Mouse (Mus musculus) gastrocnemius, postnatal 10 days (tissue): Measurements from ENCODE around the gene Gm9774. TPM values are rescaled to one million over a fixed set of nuclear protein-coding genes. Genes with fewer than 3 reads are reported as not detected.

Experiments
- DNase-seq: peaks from one replicate; pipeline ENCODE4 v3.0.0; 2021; ENCODE audit warnings: mixed read lengths
- long read RNA-seq, 2 experiments: library from polyadenylated mRNA; stranded (forward); transcript quantifications; one replicate each; pipeline ENCODE4 v2.0.0; 2021
- total RNA-seq, 2 experiments: library from RNA; stranded (reverse); gene quantifications; 2 replicates each; pipeline ENCODE4 v1.2.3; 2021

The Gm9774 gene
- total RNA-seq, result 1 to 10 TPM; 3.9 to 5.8 TPM
- long read RNA-seq, experiment 1, result 0 reads
- long read RNA-seq, experiment 2, partial matches to known transcripts, result 0 of 1 reads
- long read RNA-seq, experiment 2, other reads (novel, unspliced or antisense), result 0 of 1 reads

DNA sequence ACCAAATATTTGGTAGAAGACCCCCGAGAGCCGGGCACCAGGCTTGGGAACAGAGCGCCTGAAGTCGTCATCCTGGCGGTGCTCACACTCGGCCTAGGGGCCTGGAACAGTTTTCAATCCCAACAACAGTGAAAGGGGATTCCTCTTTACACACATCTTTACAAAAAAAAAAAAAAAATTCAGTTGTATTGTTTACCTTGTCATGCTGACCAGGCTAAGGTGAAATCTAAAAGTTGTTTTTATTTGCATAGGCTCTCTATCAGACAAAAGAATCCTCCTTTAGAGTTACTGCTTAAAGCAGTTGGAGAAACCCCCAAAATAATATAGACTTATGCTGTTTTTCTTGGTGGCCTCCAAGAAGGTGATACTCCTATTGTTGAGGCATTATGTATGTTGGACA, at the start of gene Gm9774:
TSS of gene Gm9774 (minus strand) at position 101 of the 400 bp plus-strand sequence.
- DNase-seq, result no peak

GRCm38 (mm10) chr3:92470111-92470510, 40.9 kb upstream of the Gm9774 start:
- no peak for DNase-seq

- no peak for DNase-seq
Observed at GRCm38 (mm10) chr3:92467424-92467823, 38.2 kb upstream of the Gm9774 start.

DNA sequence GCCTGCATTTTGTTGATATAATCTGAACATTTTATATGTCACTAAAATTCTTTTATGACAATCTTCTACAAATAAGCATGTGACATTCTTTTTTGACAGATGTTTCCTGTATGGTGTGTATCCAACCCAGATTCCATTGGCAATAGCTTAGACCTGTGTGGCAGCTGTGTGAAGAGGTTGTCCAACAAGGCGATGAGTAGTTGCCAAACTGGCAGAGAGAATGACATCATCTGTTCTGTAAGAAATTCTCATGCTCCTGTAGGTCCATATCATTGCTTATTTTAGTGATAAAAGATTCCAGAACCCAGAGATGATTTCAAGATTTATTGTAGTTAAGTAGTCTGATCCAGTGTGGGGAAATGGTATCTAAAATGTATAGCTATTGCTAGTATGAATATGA, 37.4 kb upstream of the Gm9774 start:
- DNase-seq, result no peak

GRCm38 (mm10) chr3:92458620-92459019, 29.4 kb upstream of the Gm9774 start, which contains the start of gene Sprr3:
Gene Sprr3 (minus strand): TSS chr3:92458720.
- no peak for DNase-seq

- no peak for DNase-seq
Observed at GRCm38 (mm10) chr3:92455151-92455550, 25.9 kb upstream of the Gm9774 start.

- no peak for DNase-seq
Observed at GRCm38 (mm10) chr3:92440177-92440576, 11.0 kb upstream of the Gm9774 start.

DNA sequence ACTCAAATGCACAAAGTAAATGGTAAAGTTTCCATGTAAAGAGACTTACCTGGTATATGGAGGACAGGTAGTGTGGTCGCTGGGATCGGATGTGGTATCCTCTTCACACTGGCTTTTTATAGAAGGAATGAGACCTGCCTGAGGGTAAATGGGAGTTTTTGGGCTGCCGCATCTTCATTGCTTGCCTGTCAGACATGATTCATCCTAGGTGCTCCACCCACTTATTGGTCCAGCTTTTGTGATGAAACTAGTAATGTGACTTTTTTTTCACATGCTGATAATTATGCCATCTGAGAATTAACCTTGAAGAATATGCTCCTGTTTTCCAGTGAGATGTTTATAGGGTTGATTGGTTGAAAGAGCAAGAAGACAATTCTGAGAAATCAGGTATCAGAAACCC, 9.5 kb upstream of the Gm9774 start, which contains the start of gene Sprr1b:
TSS of gene Sprr1b (minus strand) at position 101 of the 400 bp plus-strand sequence.
- DNase-seq, result no peak

- DNase-seq, result no peak
Observed at GRCm38 (mm10) chr3:92432282-92432681, 3.1 kb upstream of the Gm9774 start, which contains the start of gene Sprr2k. Gene Sprr2k (plus strand): TSS chr3:92432582.

DNA sequence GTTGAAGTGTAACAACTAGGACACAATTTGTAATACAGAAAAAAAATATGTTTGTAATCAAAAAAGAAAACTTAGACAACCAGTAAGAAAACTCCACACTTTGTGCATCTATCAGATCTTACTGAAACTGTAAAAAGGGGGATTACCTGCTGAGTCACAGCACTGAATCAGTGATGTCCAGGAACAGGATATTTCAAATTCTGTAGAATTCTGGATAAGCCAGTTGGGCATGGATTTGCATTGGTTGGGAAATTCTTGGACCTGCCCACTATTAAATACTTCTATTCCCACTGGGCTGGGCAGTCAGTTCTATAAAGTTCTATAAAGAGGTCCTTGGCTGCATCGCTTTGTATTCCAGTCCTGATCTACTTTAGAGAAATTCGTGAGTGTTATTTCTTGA, 11.4 kb downstream of the Gm9774 start, which contains the start of gene Sprr2j-ps:
TSS of gene Sprr2j-ps (plus strand) at position 301 of the 400 bp plus-strand sequence.
- no peak for DNase-seq

DNA sequence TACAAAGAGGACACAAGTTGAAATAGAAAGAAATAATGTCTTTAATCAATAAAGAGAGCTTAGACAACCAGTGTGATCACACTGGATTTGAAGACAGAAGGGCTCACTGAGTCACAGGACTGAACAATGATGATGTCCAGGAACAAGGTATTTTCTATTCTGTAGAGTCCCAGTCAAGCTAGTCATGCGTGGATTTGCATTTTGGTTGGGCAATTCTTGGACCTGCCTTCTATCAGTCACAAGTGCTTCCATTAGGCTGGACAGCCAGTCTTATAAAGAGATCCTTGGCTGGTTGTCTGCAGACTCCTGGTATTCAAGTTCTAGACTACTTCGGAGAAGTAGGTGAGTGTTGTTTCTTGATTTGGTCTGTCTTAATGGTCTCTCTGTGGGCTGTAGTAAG, 21.5 kb downstream of the Gm9774 start, which contains the start of gene Sprr2i:
TSS of gene Sprr2i (plus strand) at position 301 of the 400 bp plus-strand sequence.
- DNase-seq, result no peak

- DNase-seq, result no peak
Observed at GRCm38 (mm10) chr3:92394301-92394700, 34.9 kb downstream of the Gm9774 start.

DNA sequence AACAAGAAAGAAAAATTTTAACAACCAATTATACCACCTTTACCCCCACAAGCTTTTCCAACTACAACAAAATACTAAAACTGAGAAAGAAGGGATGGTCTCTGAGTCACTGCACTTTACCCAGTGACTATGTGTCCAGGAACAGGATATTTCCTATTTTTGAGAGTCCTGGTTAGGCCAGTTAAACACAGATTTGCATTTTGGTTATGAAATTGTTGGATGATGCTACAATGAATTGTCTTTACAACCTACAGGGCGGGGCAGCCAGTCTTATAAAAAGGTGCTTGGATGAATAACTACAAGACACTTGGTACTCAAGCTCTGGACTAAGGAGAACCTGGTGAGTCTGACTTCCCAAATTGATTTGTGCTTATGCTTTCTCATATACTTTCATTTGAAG, 43.8 kb downstream of the Gm9774 start, which contains the start of gene Sprr2h:
TSS of gene Sprr2h (plus strand) at position 301 of the 400 bp plus-strand sequence.
- DNase-seq, result no peak

Other genes with a start within 250 kb of the Gm9774 start
- not detected for gene Sprr2a1, start 213.6 kb downstream of the Gm9774 start, total RNA-seq
- not detected for gene Sprr2a2, start 213.5 kb downstream of the Gm9774 start, total RNA-seq
- not detected for gene Sprr2a3, start 144.0 kb downstream of the Gm9774 start, total RNA-seq
- gene Sprr2b, start 112.8 kb downstream of the Gm9774 start, total RNA-seq, result not detected
- gene Sprr2d, start 90.3 kb downstream of the Gm9774 start, total RNA-seq, result not detected
- not detected for gene Sprr2e, start 77.3 kb downstream of the Gm9774 start, total RNA-seq
- gene Sprr2f, start 64.2 kb downstream of the Gm9774 start, total RNA-seq, result not detected
- not detected for gene Sprr2h, start 43.7 kb downstream of the Gm9774 start, total RNA-seq
- not detected for gene Sprr2i, start 21.4 kb downstream of the Gm9774 start, total RNA-seq
- gene Sprr2j-ps, start 11.3 kb downstream of the Gm9774 start, total RNA-seq, result not detected
- gene Sprr2k, start 3.2 kb upstream of the Gm9774 start, total RNA-seq, result not detected
- gene Sprr1b, start 9.4 kb upstream of the Gm9774 start, total RNA-seq, result not detected
- gene Sprr3, start 29.3 kb upstream of the Gm9774 start, total RNA-seq, result not detected
- gene Sprr1a, start 56.5 kb upstream of the Gm9774 start, total RNA-seq, result not detected
- gene Sprr4, start 71.1 kb upstream of the Gm9774 start, total RNA-seq, result not detected
- not detected for gene 2310046K23Rik, start 105.1 kb upstream of the Gm9774 start, total RNA-seq
- gene Ivl, start 144.3 kb upstream of the Gm9774 start, total RNA-seq, result not detected
- gene Smcp, start 159.6 kb upstream of the Gm9774 start, total RNA-seq, result not detected
- not detected for gene 2210017I01Rik, start 178.1 kb upstream of the Gm9774 start, total RNA-seq
- gene Lce6a, start 192.2 kb upstream of the Gm9774 start, total RNA-seq, result not detected
- not detected for gene Lce1a1, start 218.9 kb upstream of the Gm9774 start, total RNA-seq
- gene Lce1b, start 227.5 kb upstream of the Gm9774 start, total RNA-seq, result not detected
- gene Lce1a2, start 240.9 kb upstream of the Gm9774 start, total RNA-seq, result not detected
- not detected for gene Lce1c, start 249.8 kb upstream of the Gm9774 start, total RNA-seq